Mouse (Mus musculus) induced T-regulatory cell, adult 2 months (primary cell): Measurements from ENCODE around the gene Neurog1.

Experiments
- DNase-seq: peaks from one replicate; pipeline ENCODE4 v3.0.0-alpha.2; 2012; ENCODE audit warnings: low read depth

Gene Neurog1

GRCm38 (mm10) chr13:56251924-56252619 is at the start of gene Neurog1:
Neurog1 (minus strand) TSS chr13:56252163.
- no peak for DNase-seq

DNA sequence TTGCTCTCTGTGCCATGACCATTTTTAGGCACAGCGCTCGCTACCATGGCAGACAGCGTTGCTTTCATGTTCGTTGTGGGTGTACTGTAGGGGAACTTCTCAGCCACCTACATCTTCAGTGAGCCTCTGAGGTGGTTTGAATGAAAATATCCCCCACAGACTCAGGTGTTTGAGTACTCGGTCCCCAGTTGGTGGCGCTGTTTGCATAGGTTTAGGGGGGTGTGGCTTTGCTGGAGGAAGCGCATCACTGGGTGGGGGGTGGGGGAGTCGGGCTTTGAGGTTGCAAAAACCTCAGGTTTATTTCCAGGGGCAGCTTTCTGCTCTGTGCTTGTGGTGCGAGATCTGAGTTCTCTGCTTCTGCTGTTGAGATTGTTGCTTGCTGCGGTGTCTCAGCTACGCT is 47.4 kb upstream of the Neurog1 start:
- no peak for DNase-seq

DNA sequence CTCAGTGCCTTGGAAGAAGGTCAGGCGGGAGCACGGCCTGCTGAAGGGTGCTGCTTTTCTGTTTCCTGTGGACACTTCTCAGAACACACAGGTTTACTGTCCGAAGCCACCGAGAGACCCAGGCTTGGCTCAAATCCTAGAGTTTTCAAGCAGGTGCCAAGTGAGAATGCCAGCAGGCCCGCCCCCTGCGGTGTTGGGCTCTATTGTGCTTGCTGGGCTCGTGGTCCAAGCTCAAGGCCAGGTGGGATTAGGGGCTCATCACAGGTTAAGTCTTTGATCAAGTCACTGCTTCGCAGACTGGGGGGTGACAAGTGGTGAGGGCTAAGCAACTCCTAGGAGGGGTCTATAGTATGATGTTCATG is 44.7 kb upstream of the Neurog1 start:
- no peak for DNase-seq

GRCm38 (mm10) chr13:56295943-56296658 is 44.1 kb upstream of the Neurog1 start, which contains the start of gene Cxcl14:
Cxcl14 (minus strand) TSS chr13:56296551.
- DNase-seq = no peak

DNA sequence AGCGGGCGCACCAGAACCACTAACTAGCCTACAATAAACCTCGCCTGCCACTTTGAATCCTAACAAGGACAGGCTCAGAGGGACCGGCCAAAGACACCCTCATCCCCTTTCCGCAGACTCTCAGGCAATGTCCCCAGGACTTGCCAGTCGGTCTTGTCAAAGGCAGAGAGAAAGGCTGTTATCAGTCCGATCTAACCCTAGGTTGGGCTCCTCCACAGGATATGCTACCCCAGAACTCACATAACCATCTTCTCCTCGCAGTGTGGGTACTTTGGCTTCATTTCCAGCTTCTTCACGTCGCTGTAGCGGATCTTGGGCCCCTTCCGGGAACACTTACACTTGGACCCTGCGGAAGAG is 43.6 kb upstream of the Neurog1 start:
- DNase-seq = no peak

DNA sequence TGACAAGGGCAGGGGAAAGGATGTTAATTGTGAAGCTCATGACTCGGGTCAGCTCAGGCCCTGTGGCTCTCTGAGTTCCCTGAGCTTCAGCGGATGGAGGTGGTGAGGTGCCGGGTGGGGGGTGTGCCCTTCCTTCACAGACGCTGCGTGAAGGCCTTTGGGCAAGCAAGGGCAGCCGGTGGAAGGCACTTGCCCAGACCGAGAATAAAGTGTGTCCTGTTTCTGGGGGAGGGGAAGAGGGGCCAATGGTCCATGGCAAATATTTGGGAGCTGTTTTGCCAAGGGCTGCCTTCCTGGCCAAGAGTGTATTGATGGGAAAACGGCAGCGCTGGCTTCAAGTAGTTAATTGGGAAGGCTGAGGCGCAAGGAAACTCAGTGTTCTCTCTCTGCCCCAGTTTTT is 42.9 kb upstream of the Neurog1 start:
- no peak for DNase-seq

DNA sequence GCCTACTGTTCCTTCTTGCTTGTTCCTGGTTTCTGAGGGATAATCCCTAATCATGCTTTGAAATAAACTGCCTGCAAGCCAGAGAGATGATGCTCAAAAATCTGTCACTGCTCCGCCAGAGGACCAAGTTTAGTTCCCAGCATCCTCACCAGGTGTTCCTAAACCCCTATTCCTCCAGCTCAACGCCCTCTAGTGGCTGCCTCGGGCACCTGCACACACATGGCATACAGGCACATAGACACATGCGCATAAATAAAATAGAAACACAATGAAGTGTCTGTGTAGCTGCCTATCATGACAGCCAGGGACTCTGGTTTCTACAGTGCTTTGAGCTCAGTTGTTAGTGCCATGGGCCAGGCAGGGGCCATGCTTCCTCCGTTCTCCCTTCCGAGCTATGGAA is 38.0 kb upstream of the Neurog1 start:
- no peak for DNase-seq

- DNase-seq = no peak
Measured at GRCm38 (mm10) chr13:56289261-56289660, 37.3 kb upstream of the Neurog1 start.

DNA sequence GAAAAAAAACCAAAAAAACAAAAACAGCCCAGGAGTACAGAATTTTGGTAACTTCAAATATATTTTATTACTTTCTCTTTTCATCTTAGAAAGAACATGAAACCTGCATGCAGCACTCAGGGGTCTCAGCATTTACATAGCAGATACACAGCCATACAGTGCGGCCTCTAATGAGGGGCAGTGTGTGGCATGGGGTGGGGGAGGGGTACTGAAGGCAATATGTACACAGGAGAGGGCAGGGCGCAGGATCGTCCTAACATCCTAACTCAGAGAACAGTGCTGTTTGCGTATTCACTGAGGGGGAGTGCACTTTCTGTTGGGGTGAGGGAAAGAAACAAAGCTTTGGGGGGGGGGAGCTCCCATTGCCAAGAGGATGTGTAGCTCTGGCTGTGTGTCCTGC is 36.6 kb upstream of the Neurog1 start:
- DNase-seq = no peak

GRCm38 (mm10) chr13:56287091-56287490 is 35.1 kb upstream of the Neurog1 start:
- no peak for DNase-seq

DNA sequence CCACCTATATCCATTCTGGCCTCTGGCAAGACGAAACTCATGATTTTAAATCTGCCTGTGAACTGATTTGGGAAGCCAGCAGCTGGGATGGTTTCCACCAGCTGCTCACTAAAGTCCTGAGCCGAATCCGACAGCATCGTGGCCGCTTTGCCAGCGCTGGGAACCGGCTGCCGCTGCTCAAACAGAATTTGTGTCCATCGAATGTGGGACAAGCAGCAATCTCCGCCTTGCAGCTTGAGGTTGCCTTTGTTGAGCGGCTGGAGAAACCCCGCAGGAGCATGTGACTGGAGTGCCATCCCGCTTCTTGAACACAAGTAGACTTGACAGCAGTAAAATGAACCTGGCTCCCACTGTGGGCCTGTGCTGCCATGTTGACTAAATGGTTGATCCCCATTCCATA is 31.4 kb upstream of the Neurog1 start:
- no peak for DNase-seq

- DNase-seq = peak; percentile 35
Measured at GRCm38 (mm10) chr13:56280356-56280755, 28.4 kb upstream of the Neurog1 start.

DNA sequence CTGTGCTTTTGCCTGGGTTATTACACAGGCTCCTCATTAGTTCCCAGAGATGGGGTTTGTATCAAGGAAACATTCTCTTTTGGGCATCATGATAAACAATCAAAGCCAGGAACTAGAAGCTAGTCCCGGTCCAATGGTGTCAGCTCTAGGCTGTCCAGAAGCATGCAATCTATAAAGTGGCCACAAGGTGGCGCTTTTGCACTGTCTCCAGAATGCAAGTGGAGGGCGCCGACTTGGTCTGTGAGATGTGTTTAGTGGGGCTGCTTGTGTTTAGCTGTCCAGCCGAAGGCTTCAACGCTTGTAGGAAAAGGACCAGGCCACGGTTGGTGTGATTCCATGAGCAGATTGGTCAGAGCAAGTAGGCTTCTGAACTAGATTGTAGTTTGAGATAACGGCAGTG is 27.5 kb upstream of the Neurog1 start:
- DNase-seq = peak; percentile 78

GRCm38 (mm10) chr13:56275171-56275570 is 23.2 kb upstream of the Neurog1 start:
- DNase-seq = no peak

DNA sequence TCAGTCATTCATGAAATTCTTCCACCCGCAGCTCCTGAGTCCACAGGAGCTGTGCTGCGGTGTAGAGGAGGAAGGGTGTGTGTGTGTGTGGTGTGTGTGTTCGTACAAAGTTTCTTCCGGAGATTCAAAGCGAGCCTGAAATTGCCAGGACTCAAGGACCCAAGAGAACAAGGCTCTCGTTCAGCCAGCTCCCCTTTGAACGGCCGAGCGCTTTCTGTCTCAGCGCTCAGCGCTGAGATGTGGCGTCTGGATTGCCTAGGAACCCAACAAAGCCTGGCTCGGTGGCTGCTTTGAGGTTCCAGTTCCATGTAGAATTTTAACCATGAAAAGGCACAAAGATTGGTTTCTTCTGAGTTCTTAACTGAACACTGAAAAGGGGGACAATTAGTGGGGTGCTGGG is 18.2 kb upstream of the Neurog1 start:
- DNase-seq = no peak

GRCm38 (mm10) chr13:56267396-56267795 is 15.4 kb upstream of the Neurog1 start:
- peak; percentile 43 for DNase-seq

DNA sequence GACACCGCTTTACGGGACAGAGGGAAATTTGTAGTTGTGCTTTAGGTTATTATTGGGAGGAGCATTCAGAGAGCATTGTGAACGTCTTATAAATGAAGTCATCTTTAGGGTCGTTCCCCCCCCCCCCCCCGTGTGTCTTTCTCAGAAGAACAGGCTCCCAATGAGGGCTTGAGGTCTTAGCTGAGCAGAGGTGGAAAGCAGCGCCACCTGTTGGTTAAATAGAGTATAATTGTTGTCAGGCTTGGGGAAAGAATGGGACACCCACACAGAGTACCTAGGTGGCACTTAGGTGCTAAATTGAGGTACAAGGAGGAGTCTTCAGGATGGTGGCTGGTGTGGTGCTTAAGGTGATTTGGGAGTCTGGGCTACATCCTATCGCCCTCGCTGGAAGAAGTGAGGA is 14.5 kb upstream of the Neurog1 start:
- peak; percentile 72 for DNase-seq

DNA sequence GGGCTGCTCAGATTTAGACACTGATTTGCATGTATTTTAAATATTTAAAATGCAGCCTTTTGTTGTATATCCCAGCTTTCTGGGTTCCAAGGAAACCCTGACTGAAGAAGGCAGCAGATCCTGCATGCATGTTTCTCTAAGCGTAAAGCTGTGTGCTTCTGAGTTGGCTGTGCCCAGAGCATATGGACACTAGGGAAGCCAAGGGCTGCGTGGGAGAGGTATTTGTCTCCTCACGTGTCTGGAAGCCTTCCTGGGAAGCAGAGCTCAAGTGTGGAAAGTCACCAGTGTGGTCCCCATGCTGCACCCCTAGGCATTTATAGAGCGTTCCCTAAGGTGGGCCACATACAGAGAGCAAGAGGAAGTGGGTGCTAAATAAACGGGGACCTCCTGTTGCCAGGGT is 13.7 kb upstream of the Neurog1 start:
- DNase-seq = no peak

- DNase-seq = no peak
Measured at GRCm38 (mm10) chr13:56262269-56262668, 10.3 kb upstream of the Neurog1 start.

GRCm38 (mm10) chr13:56260344-56260780 is 8.4 kb upstream of the Neurog1 start:
- no peak for DNase-seq

DNA sequence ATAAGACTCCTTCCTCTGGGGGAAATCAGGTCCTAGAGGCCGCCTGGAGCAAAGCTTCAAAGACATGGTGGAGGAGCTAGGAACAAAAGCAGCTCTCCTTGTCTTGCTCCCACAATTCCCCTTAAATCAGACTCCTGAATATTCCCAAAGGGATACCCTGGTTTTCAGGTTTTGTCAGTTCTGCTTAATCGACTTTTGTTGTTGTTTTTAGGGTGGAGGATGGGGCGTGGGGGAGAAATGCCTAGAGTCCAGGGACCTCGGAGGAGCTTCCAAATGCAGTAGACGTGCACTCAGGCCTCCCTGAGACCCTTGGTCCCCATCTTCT is 7.9 kb upstream of the Neurog1 start:
- DNase-seq = no peak

DNA sequence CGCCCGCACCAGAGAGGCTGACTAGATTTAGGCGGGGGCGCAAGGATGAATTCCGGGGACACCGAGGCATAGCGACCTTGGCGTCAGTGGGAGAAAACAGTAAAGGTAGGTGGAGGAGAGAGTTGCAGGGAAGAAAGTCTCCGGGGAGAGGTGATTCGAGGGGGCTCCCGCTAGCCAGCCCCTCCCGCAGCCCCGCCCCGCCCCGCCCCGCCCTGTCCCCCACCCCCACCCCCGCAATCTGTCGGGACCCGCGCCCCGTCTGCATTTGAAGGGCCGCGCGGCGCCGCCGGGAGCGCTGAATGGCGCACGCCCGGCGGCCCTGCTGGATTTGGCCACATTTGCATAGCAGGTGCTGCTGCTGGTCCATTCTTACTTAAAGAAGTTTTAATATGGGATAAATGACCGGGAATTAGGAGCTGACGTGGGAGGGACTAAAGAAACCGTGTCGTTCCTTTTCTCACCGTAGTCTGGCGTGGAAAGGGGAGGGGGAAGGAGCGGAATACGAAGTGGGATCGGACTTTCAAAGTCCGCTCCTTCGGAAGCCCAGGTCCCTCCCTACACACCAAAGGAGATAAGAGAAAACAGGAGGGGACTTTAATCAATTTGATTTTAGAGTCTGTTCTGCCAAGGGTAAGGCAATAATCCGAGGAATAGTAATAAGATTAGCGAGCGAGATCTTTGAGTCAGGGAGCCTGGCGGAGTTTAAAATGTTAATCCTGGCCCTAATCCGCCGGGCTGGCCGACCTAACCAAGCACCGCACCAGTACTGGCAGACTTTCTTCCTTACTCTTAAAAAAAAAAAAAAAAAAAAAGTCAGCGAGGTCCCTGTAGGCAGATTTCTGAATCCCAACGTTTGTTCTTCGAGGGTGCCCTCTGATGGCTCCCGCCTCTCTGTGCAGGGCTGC is 7.3 kb upstream of the Neurog1 start:
- DNase-seq = no peak
